Mouse (Mus musculus) bone marrow macrophage, adult 2 months (primary cell): Measurements from ENCODE around the gene Jazf1.

Experiments
- CTCF ChIP-seq: IDR thresholded peaks from 2 replicates; pipeline ENCODE4 v1.5.1; 2012; ENCODE audit warnings: low read depth, mild to moderate bottlenecking, low read length, moderate library complexity
- POLR2A ChIP-seq: IDR thresholded peaks from 2 replicates; pipeline ENCODE4 v1.6.1; 2012; ENCODE audit warnings: mild to moderate bottlenecking, low read depth, low read length, borderline replicate concordance

DNA sequence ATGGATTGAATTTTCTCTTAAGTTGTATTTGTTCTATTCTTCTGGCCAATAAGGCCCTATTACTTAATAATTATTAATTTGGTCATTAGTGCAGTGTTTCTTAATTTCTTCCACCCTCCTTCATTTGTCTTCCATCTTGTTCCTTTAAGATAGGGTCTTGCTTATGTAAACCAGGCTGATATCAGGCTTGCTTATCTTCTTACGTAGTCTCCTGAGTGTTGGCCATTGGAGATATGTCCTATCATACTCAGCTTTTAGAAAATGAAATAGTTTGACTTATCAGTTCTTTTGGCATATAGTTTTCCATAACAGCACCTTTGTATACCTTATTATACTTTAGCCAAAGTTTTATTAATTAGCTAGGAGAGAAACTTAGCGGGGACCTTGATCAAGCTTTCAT is 333.8 kb downstream of the Jazf1 start:
- TF ChIP-seq POLR2A (no peak), CTCF (no peak)
